Mouse (Mus musculus) B cell, adult 2 months (primary cell): ENCODE measurements around the gene Poldip2.
"Not testable (repeated sequence)": the region's sequence is repeated elsewhere in the genome, so short reads cannot be mapped to it uniquely, and the experiment has no call there.

ENCODE experiments used
- DNase-seq, 2 experiments: peaks; one replicate each; pipeline ENCODE4 v3.0.0; 2022

Poldip2 gene

GRCm38 (mm10) chr11:78501529-78501928 lies 10.5 kb upstream of the Poldip2 start:
- DNase-seq, result no peak

- DNase-seq, result no peak
Measured at GRCm38 (mm10) chr11:78502909-78503650, 8.9 kb upstream of the Poldip2 start, which contains the start of gene Sebox. Gene Sebox (plus strand): TSS chr11:78503447.

DNA sequence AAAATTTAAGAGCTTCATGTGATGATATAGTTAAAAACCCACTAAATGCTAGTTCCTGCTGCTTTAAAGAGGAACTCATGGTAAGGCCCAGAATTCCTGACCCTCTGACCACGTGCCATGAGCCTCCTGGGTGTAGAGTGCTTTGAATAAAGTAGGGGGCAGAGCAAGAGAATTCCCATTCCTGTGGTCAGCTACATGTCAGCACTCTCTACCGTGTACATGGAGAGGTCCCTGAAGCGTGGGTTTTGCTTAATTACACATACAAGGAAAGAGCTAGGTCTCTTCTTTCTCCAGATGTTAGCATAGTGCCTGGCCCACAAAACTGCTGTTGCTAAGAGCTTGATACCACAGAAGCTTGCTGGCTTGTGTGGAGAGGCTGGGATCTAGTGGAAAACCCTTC lies 6.6 kb upstream of the Poldip2 start:
- no peak for DNase-seq

- peak; percentile 40 to 52 for DNase-seq
Measured at GRCm38 (mm10) chr11:78509148-78509547, 2.8 kb upstream of the Poldip2 start.

- DNase-seq, result no peak
Measured at GRCm38 (mm10) chr11:78513106-78513790, 1.3 kb downstream of the Poldip2 start.

GRCm38 (mm10) chr11:78515549-78516325 lies 3.7 kb downstream of the Poldip2 start:
- DNase-seq, result peak; percentile 33 to 53

DNA sequence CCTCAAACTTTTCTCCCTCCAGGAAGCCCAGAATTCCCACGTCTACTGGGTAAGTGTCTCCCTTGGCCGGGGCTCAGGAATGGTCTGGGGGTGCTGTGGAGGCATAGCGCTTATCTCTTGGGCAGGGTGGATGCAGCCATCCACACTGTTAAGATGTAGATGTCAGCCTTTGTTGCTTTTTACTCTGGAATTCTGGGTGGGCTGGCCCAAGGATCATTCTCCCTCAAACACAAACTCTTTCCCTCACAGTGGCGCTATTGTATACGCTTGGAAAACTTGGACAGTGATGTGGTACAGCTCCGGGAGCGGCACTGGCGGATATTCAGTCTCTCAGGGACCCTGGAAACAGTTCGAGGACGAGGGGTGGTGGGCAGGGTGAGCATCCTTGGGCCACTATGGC lies 6.9 kb downstream of the Poldip2 start:
- DNase-seq, result no peak

DNA sequence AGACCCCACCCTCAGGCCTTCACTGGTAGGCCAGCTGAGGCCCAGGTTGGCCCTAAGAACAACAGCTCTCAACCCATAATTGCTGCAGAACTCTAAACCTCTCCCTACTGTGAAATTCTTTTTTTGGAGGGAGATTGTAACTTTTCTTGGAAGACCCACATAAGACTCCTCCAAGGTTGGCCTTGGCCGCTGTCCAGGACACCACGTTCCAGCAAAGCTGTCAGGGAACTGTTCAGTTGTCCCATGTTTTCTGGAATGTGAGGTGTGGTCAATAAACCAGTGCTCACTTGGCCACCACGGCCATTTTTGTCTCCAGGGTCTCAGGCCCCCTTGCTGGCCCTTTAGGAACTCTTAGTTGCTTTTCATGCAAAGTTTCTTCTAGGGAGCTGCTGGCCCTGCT lies 9.9 kb downstream of the Poldip2 start:
- DNase-seq, result no peak

DNA sequence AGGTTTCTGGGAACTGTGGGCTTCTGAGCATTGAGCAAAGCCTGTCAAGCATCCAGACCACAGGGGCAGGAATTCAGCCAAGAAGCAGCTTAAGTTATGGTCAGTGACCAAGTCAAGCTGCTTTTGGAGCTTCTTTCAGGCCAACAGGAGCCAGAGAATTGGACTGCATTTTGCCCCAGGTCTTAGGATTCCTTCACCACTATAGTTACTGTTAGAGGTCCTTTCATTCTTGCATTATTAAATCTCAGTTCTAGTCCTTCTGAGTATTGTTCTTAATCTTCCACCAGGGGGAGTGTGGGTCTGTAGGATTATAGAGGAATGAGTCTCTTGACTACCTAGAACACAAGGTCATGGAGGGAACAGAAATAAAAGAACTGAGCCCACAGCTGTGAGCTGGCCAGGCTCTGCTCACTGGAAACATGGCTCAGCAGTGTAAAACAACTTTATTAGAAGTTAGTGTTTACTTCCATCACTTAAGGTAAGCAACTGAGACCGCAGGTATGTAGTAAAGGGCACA lies 10.5 kb downstream of the Poldip2 start:
- peak; percentile 15 to 21 for DNase-seq

DNA sequence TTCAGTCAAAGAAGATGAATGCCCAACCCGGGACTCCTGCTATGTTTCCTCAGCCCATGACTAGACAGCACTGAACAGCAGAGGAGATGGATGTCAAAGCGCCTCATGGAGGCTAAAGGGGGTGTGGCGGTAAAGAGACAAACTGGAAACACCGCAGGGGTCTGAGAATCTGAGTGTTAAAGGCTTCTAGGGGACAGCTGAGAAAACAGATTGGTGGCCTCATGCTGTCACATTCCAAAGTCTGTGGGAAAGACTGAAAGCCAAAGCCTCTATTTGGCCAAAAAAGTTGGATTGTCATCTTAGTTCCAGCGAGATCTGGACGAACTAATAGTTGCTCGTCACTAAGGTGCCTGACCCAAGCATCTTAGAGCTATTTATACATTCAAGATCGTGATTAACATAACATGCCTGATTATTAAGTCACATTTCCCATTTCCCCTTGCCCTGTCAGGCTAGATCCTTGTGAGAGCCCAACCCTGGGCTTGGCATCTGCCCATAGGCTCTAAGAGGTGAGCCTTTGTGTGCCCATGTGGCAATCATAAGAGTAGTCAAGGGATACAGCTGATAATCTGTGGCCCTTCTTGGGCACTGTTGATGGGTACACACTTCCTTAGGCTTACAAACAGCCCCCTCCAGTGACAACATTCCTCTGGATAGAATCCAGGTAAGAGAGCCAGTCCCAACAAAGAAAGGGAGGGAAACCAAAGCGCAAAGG lies 11.4 kb downstream of the Poldip2 start:
- DNase-seq, result no peak

GRCm38 (mm10) chr11:78524838-78525237 lies 12.8 kb downstream of the Poldip2 start:
- DNase-seq, result no peak

- no peak for DNase-seq
Measured at GRCm38 (mm10) chr11:78528714-78529113, 16.7 kb downstream of the Poldip2 start.

DNA sequence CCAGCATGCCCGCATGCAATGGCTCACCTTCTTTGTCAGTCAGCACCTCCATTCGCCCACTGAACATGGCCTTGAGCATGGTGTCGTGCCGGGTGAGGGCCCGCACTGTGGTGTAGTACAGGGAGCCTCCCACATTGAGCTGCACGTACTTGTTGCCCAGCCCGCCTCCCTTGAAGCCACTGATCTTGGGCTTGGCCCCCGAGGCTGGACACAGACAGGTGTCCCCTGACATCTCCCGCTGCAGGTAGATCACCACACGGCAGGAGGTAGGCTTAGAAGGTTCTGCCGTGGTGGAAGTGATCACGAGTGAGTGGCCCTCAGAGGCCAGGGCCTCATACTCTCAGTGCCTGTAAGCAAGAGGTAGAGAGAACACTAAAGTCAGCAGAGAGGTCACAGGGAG lies 18.0 kb downstream of the Poldip2 start:
- no peak for DNase-seq

GRCm38 (mm10) chr11:78531046-78531445 lies 19.1 kb downstream of the Poldip2 start:
- no peak for DNase-seq

GRCm38 (mm10) chr11:78531515-78531914 lies 19.5 kb downstream of the Poldip2 start:
- DNase-seq, result not testable (repeated sequence)

GRCm38 (mm10) chr11:78534516-78534915 lies 22.5 kb downstream of the Poldip2 start:
- no peak for DNase-seq

- DNase-seq, result peak; percentile 10 to 23
Measured at GRCm38 (mm10) chr11:78535376-78536079, 23.5 kb downstream of the Poldip2 start.

GRCm38 (mm10) chr11:78536080-78536689 lies 24.2 kb downstream of the Poldip2 start, which contains the start of the genes Tnfaip1 and Ift20:
Gene Tnfaip1 (minus strand): TSS chr11:78536332.
Gene Ift20 (plus strand): TSS chr11:78536361.
- peak; percentile 97 to 98 for DNase-seq

GRCm38 (mm10) chr11:78536690-78537084 lies 24.7 kb downstream of the Poldip2 start:
- DNase-seq, result no peak

DNA sequence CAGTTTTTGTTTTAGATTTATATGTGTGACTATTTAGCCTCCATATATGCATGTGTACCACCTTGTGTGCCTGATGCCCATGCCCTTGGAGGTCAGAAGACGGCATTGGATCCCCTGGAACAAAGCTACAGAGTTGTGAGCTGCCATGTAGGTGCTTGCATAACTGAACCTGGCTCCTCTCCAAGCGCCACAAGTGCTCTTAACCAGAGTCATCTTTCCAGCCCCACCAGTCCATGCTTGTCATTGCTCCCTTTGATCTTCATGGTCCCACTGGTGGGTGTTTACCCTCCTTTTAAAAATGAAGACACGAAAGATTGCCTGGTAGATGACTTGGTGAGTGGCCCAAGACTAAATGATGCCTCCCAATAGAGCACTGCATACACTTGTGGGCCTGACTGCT lies 28.4 kb downstream of the Poldip2 start:
- DNase-seq, result no peak

DNA sequence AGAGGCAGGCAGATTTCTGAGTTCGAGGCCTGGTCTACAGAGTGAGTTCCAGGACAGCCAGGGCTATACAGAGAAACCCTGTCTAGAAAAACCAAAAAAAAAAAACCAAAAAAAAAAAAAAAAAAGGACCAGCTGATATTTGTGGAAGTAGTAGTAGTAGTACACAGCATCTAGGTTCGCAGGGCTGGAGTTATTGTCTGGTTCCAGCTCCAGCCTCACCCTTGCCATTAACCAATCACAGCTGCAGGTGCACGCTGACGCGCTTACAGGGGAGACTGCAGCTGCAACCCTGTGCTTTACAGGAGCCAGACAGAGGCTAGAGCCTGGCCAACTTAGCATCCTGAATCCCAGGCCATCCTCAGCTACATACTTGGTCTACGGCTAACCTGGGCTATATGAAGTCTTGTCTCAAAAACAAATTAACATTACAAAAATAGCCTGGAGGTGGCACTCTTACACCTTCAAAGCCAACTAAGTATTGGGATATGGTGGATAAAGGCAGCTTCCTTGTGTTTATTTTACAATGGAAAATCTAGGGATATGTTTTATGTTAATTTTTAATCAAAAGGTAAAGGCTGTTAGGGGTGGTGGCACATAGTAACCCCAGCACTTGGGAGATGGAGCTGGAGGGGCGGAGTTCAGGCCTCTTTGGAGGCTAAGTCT lies 32.6 kb downstream of the Poldip2 start:
- no peak for DNase-seq
